Mouse (Mus musculus): ENCODE measurements around the gene Zc3h4. TPM values are rescaled to one million over a fixed set of nuclear protein-coding genes. Genes with fewer than 3 reads are reported as not detected.
"Not testable (repeated sequence)": the region's sequence is repeated elsewhere in the genome, so short reads cannot be mapped to it uniquely, and the experiment has no call there.

The Zc3h4 gene
- polyA plus RNA-seq, 1 experiment from 2014 or later = 8.2 TPM

- WGBS = under 1% methylated on average over 58 of the region's 58 CpGs
- no peaks in the 10 kb centered on the region for H3K9me3 ChIP-seq (ENCODE audit: low read length)
- peak within 1 kb of the TSS; percentile 74 for H3K4me2 ChIP-seq (replicated peaks; ENCODE audit: low read depth, low read length)
- no peaks in the 10 kb centered on the region for H3K36me3 ChIP-seq (ENCODE audit: insufficient read depth, low read length)
- DNase-seq (ENCODE audit: low spot score) (peak; percentile 99), ATAC-seq (peak; percentile 99)
- H3K27ac ChIP-seq (ENCODE audit: low read length) = peak within 1 kb of the TSS; percentile 60; the same call in 1 of the 2 replicates
- H3K27me3 ChIP-seq (replicated peaks; ENCODE audit: insufficient read depth, low read length) = no peaks in the 10 kb centered on the region
- no peak for TF ChIP-seq CTCF (IDR thresholded peaks at IDR 0.05)
- TF ChIP-seq EP300 (IDR thresholded peaks at IDR 0.05) = no peak
- H3K9ac ChIP-seq (replicated peaks; ENCODE audit: low read depth) = peak within 1 kb of the TSS; percentile 50
- H3K4me1 ChIP-seq (ENCODE audit: insufficient read depth, low read depth, low read length) = peaks cover 9% of the 10 kb centered on the region; the same call in 1 of the 2 replicates
- H3K4me3 ChIP-seq (ENCODE audit: low read depth, low read length) = peak within 1 kb of the TSS; percentile 75
These were observed 13.3 kb upstream of the Zc3h4 start, which contains the start of gene Sae1 for GRCm38 (mm10) chr7:16387160-16388041. TSS of gene Sae1 (minus strand) at chr7:16387806.

DNA sequence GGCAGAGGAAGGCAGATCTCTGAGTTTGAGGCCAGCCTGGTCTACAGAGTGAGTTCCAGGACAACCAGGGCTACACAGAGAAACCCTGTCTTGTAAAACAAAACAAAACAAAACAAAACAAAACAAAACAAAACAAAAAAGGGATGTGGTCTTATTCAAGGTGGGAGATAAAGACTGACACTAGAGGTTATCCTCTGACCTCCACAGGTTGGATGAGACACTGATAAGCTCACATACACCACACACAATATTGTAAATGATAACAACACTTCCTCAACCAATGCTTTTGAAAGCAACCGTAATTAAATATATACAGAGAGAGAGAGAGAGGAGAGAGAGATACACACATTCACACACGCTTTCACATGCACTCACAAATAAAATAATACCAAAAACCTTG lies 10.8 kb upstream of the Zc3h4 start:
- ATAC-seq; H3K9ac ChIP-seq (replicated peaks; ENCODE audit: low read depth); H3K9me3 ChIP-seq (ENCODE audit: low read length); H3K4me2 ChIP-seq (replicated peaks; ENCODE audit: low read depth, low read length); DNase-seq (ENCODE audit: low spot score); H3K27me3 ChIP-seq (replicated peaks; ENCODE audit: insufficient read depth, low read length); H3K36me3 ChIP-seq (ENCODE audit: insufficient read depth, low read length); H3K27ac ChIP-seq (ENCODE audit: low read length); H3K4me1 ChIP-seq (ENCODE audit: insufficient read depth, low read depth, low read length); H3K4me3 ChIP-seq (ENCODE audit: low read depth, low read length): not testable (repeated sequence)
- WGBS = 70% methylated on average over 2 of the region's 2 CpGs

- no peaks in the 10 kb centered on the region for H3K9me3 ChIP-seq (ENCODE audit: low read length)
- no peak overlapping the region for H3K27ac ChIP-seq (ENCODE audit: low read length)
- H3K4me2 ChIP-seq (replicated peaks; ENCODE audit: low read depth, low read length) = no peak overlapping the region
- ATAC-seq (no peak), DNase-seq (ENCODE audit: low spot score) (no peak)
- no peak overlapping the region for H3K9ac ChIP-seq (replicated peaks; ENCODE audit: low read depth)
- 43% methylated on average over 4 of the region's 4 CpGs for WGBS
- no peak overlapping the region for H3K4me3 ChIP-seq (ENCODE audit: low read depth, low read length)
- H3K4me1 ChIP-seq (ENCODE audit: insufficient read depth, low read depth, low read length) = peaks cover 3% of the 10 kb centered on the region; the same call in 1 of the 2 replicates
- TF ChIP-seq CTCF (IDR thresholded peaks at IDR 0.05) = no peak
- TF ChIP-seq EP300 (IDR thresholded peaks at IDR 0.05) = no peak
- no peaks in the 10 kb centered on the region for H3K36me3 ChIP-seq (ENCODE audit: insufficient read depth, low read length)
- no peaks in the 10 kb centered on the region for H3K27me3 ChIP-seq (replicated peaks; ENCODE audit: insufficient read depth, low read length)
These were observed 7.8 kb upstream of the Zc3h4 start for GRCm38 (mm10) chr7:16392923-16393322.

GRCm38 (mm10) chr7:16395944-16396343 lies 4.8 kb upstream of the Zc3h4 start:
- TF ChIP-seq CTCF (IDR thresholded peaks at IDR 0.05) (peak; percentile 79), EP300 (IDR thresholded peaks at IDR 0.05) (no peak)
- Histone ChIP-seq H3K4me2 (replicated peaks; ENCODE audit: low read depth, low read length) (no peak overlapping the region), H3K9ac (replicated peaks; ENCODE audit: low read depth) (no peak overlapping the region), H3K27ac (ENCODE audit: low read length) (no peak overlapping the region), H3K4me1 (ENCODE audit: insufficient read depth, low read depth, low read length) (no peaks in the 10 kb centered on the region), H3K36me3 (ENCODE audit: insufficient read depth, low read length) (no peaks in the 10 kb centered on the region), H3K9me3 (ENCODE audit: low read length) (no peaks in the 10 kb centered on the region), H3K4me3 (ENCODE audit: low read depth, low read length) (no peak overlapping the region), H3K27me3 (replicated peaks; ENCODE audit: insufficient read depth, low read length) (no peaks in the 10 kb centered on the region)
- WGBS = 2% methylated on average over 2 of the region's 2 CpGs
- DNase-seq (ENCODE audit: low spot score) = peak; percentile 80
- ATAC-seq = no peak

- no peak for ATAC-seq
- TF ChIP-seq CTCF (IDR thresholded peaks at IDR 0.05) (no peak), EP300 (IDR thresholded peaks at IDR 0.05) (no peak)
- H3K27me3 ChIP-seq (replicated peaks; ENCODE audit: insufficient read depth, low read length) = no peaks in the 10 kb centered on the region
- DNase-seq (ENCODE audit: low spot score) = no peak
- no peak overlapping the region for H3K9ac ChIP-seq (replicated peaks; ENCODE audit: low read depth)
- H3K27ac ChIP-seq (ENCODE audit: low read length) = no peak overlapping the region
- no peak overlapping the region for H3K4me3 ChIP-seq (ENCODE audit: low read depth, low read length)
- H3K36me3 ChIP-seq (ENCODE audit: insufficient read depth, low read length) = no peaks in the 10 kb centered on the region
- WGBS = 69% methylated on average over 4 of the region's 4 CpGs
- no peak overlapping the region for H3K4me2 ChIP-seq (replicated peaks; ENCODE audit: low read depth, low read length)
- no peaks in the 10 kb centered on the region for H3K9me3 ChIP-seq (ENCODE audit: low read length)
- H3K4me1 ChIP-seq (ENCODE audit: insufficient read depth, low read depth, low read length) = no peaks in the 10 kb centered on the region
These were observed 3.2 kb upstream of the Zc3h4 start for GRCm38 (mm10) chr7:16397465-16397864.

- Histone ChIP-seq H3K4me3 (ENCODE audit: low read depth, low read length) (peak overlapping the region; percentile 97), H3K4me1 (ENCODE audit: insufficient read depth, low read depth, low read length) (peaks cover 4% of the 10 kb centered on the region; the same call in 1 of the 2 replicates), H3K9me3 (ENCODE audit: low read length) (no peaks in the 10 kb centered on the region), H3K27me3 (replicated peaks; ENCODE audit: insufficient read depth, low read length) (no peaks in the 10 kb centered on the region), H3K36me3 (ENCODE audit: insufficient read depth, low read length) (no peaks in the 10 kb centered on the region), H3K4me2 (replicated peaks; ENCODE audit: low read depth, low read length) (peak overlapping the region; percentile 89), H3K9ac (replicated peaks; ENCODE audit: low read depth) (peak overlapping the region; percentile 100; the same call in 1 of the 2 replicates), H3K27ac (ENCODE audit: low read length) (peak overlapping the region; percentile 100)
- no peak; the same call in 1 of the 2 replicates for TF ChIP-seq EP300 (IDR thresholded peaks at IDR 0.05)
- peak; percentile 27 for TF ChIP-seq CTCF (IDR thresholded peaks at IDR 0.05)
- WGBS = 39% methylated on average over 3 of the region's 3 CpGs
- ATAC-seq (no peak), DNase-seq (ENCODE audit: low spot score) (peak; percentile 36)
These were observed 2.2 kb upstream of the Zc3h4 start for GRCm38 (mm10) chr7:16398387-16399050.
